Mouse (Mus musculus) left cerebral cortex, postnatal 25 days (tissue): ENCODE results near the gene Olfr1392. TPM values are rescaled to one million over a fixed set of nuclear protein-coding genes. Genes with fewer than 3 reads are reported as not detected.
A peak's percentile ranks its signal among the peaks of the same experiment; 100 is the strongest.
"Not testable (repeated sequence)": the region's sequence is repeated elsewhere in the genome, so short reads cannot be mapped to it uniquely, and the experiment has no call there.

Experiments
- DNase-seq, 2 experiments: peaks; one replicate each; pipeline ENCODE4 v3.0.0; 2022; ENCODE audit warnings: low spot score in 2 of 2, mixed read lengths in 1 of 2
- intact Hi-C: fragments of 180-260 bp; cut with DNase I; formaldehyde crosslinking; loops from one replicate; pipeline ENCODE4 v1.15.1; 2025
- total RNA-seq, 2 experiments: library from RNA; stranded (reverse); gene quantifications; 2 replicates each; pipeline ENCODE4 v1.2.3; 2021

The Olfr1392 gene
- total RNA-seq, 2 experiments from 2014 or later: 0.14 TPM; not detected in 1

DNA sequence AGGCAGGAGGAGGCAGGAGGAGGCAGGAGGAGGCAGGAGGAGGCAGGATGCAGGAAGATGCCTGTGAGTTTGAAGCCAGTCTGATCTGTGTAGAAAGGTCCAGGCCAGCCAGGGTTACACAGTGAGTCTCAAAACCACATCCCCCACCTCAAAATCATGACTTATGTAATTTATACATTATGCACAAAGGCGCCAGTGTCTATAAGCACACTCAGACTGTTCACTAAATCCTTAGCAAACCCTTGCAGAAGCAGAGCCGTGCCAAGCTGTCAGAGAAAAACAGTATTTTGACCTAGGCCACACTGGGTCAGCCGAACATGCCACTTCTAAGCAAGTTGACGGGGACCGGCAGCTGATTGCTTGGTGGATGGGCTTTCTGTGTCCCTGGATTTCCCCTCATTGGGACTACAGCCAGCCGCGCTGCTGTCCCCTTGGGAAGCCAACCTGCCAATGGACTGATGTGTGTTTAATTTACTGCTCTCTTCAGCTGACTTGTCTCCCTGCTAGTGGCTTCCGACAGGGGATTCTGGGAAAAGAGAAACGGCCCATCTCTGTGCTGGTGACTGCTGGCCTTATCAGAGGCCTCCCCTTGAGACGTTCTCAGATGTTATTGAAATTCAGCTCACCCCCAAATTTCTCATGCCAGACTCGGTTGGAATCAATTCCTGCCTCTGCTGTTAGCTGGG lies 11.1 kb upstream of the Olfr1392 start:
- DNase-seq: no peak
- intact Hi-C loops: loop anchor here (5.0 to 10.0 kb wide), 2 partner anchors 172 to 261 kb away; no protein-coding TSS in a partner anchor

DNA sequence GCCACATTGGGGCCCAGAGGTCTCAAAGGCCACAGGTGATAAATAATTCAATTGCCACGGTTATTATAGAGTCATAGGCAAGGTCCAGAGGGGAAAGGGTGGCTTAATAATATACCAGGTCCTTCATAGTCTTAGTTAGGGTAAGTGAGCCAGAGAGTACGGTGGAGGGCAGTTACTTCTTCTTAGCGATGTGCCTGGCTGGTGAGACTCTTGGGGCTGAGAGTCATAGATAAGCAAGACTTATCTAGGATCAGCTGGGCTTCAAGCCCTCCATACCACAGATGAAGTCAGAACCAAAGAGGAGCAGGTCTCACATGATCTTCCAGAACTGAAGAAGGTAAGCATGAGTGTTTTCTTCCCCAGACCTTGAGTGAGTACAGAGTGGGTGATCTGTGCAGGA lies 6.9 kb upstream of the Olfr1392 start, which contains the start of gene Olfr1393:
Gene Olfr1393 (plus strand): TSS at position 83 of the 400 bp plus-strand sequence.
- DNase-seq: no peak
- intact Hi-C loops: loop anchor here (10.0 kb wide), 1 partner anchor 257 kb away; no protein-coding TSS in a partner anchor

- peak; percentile 31 to 90 for DNase-seq
- intact Hi-C loops: loop anchor here (2.0 kb wide), 1 partner anchor 40 kb away; no protein-coding TSS in a partner anchor
Measured at GRCm38 (mm10) chr11:49287251-49287650, 2.2 kb downstream of the Olfr1392 start.

GRCm38 (mm10) chr11:49292777-49293176 lies 7.7 kb downstream of the Olfr1392 start:
- peak; percentile 53 to 87 for DNase-seq
- intact Hi-C loops: loop anchor here (2.0 kb wide), 2 partner anchors 14 to 36 kb away; no protein-coding TSS in a partner anchor

GRCm38 (mm10) chr11:49304441-49304840 lies 19.4 kb downstream of the Olfr1392 start, which contains the start of gene Olfr10:
TSS of gene Olfr10 (plus strand) at chr11:49304741.
- DNase-seq: no peak
- intact Hi-C loops: no loop called here

DNA sequence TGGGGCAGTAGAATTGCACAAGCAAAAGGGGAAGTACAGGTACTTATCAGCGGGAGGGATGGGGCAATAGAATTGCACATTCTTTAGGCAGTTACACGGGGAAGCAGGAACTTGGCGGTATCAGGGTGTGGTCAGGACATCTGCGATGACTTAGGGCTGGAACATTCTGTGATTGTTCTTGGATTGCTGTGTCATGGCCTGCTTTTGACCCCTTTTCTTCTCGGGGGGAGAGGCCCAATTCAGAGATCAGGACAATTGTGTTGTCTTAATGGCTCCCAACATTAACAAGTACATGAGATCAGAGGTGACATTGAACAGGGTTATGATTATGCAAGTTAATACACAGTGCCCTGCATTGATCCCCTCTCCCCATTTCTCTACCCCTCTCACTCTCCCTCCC lies 23.5 kb downstream of the Olfr1392 start:
- DNase-seq, intact Hi-C loops: not testable (repeated sequence)

DNA sequence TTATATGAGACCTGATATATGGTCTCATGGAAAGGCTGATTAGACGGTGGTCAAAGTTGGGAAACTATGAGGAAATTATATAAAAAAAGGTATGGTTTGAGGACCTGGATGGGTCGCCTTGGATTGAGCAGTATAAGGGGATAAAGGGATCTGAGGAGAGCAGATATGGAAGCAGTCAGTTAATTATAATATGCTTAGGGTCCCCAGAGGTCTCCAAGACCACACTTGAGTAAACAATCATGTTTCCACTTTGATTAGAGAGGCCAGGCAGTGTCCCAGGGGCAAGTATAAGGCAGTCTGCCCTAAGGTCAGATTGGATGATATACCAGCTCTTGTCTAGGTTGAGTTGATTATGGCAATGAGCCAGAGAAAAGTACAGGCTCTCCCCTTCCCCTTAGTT lies 37.4 kb downstream of the Olfr1392 start, which contains the start of gene Olfr1391:
Gene Olfr1391 (plus strand): TSS at position 301 of the 400 bp plus-strand sequence.
- DNase-seq: no peak
- intact Hi-C loops: no loop called here

- intact Hi-C loops: loop anchor here (2.0 to 5.0 kb wide), 2 partner anchors 40 to 191 kb away; partner anchors contain the start of gene Olfr1383
- DNase-seq: peak; percentile 13 to 76
Measured at GRCm38 (mm10) chr11:49326726-49327125, 41.6 kb downstream of the Olfr1392 start.

DNA sequence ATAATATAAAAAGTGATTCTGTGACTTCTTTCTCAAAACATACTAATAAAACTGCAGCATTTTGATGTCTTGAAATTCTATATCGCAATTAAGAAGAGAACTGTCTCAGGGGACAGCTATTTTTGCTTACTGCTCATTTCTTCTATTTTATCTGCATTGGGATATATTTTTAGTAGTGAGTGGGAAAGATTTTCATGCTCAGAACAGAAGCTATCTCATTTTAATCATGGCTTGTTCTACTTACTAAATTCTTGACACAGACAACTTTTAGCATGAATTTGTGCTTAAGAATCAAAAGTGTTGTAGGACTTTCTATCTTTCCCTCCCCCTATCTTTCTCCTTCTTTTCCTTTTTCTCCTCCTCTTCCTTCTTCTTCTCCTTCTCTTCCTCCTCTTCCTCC lies 44.6 kb downstream of the Olfr1392 start:
- intact Hi-C loops: loop anchor here (2.0 to 5.0 kb wide), 2 partner anchors 37 to 188 kb away; partner anchors contain the start of gene Olfr1383
- DNase-seq: peak in 1 of 2 experiments; percentile 43

DNA sequence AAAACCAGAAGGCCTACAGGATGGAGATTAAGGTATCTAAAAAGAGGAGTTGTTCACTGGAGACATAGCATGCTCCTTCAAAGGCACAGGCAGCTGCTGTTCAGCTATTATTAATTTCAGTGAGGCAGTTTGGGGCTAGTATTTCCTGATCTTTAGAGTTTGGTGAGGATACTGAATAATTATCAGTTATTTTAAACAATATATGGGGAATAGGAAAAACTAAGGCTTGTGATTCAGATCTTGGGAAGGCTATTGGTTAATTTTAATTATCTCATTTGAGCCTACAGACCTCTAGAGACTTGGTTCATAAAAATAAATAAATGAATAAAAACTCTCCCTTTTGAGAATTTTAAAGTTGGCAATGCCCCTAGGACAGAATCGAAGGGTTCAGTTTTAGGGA lies 49.8 kb downstream of the Olfr1392 start, which contains the start of gene Olfr1390:
Gene Olfr1390 (plus strand): TSS at position 301 of the 400 bp plus-strand sequence.
- intact Hi-C loops: no loop called here
- no peak for DNase-seq

- DNase-seq: no peak
- intact Hi-C loops: no loop called here
Measured at GRCm38 (mm10) chr11:49337150-49337832, 52.2 kb downstream of the Olfr1392 start.

Other genes with a start within 250 kb of the Olfr1392 start
- 1 to 10 TPM in 1 of 2 experiments, under 1 TPM in 1; 0.89 to 1.4 TPM for gene 9930111J21Rik2, start 234.0 kb upstream of the Olfr1392 start, total RNA-seq
- under 1 TPM in 1 of 2 experiments, not detected in 1; 0.21 TPM for gene Tgtp2, start 221.1 kb upstream of the Olfr1392 start, total RNA-seq
- under 1 TPM; 0.34 to 0.78 TPM for gene Ifi47, start 208.7 kb upstream of the Olfr1392 start, total RNA-seq
- gene Olfr1396, start 170.4 kb upstream of the Olfr1392 start, total RNA-seq: not detected
- not detected for gene Olfr1395, start 143.0 kb upstream of the Olfr1392 start, total RNA-seq
- gene Olfr1394, start 130.9 kb upstream of the Olfr1392 start, total RNA-seq: not detected
- under 1 TPM in 1 of 2 experiments, not detected in 1; 0.07 TPM for gene Btnl9, start 98.1 kb upstream of the Olfr1392 start, total RNA-seq
- gene Zfp62, start 82.0 kb upstream of the Olfr1392 start, total RNA-seq: 10 to 100 TPM; 51.8 to 58.5 TPM
- gene Mgat1, start 41.1 kb upstream of the Olfr1392 start, total RNA-seq: 10 to 100 TPM; 69.0 to 79.2 TPM
- gene Olfr1393, start 7.0 kb upstream of the Olfr1392 start, total RNA-seq: under 1 TPM; 0.23 to 0.34 TPM
- not detected for gene Olfr10, start 19.5 kb downstream of the Olfr1392 start, total RNA-seq
- not detected for gene Olfr1391, start 37.5 kb downstream of the Olfr1392 start, total RNA-seq
- gene Olfr1390, start 49.9 kb downstream of the Olfr1392 start, total RNA-seq: not detected
- not detected for gene Olfr1389, start 137.8 kb downstream of the Olfr1392 start, total RNA-seq
- gene Olfr1388, start 151.3 kb downstream of the Olfr1392 start, total RNA-seq: under 1 TPM; 0.18 to 0.34 TPM
- not detected for gene Olfr1387, start 170.1 kb downstream of the Olfr1392 start, total RNA-seq
- not detected for gene Olfr1386, start 179.8 kb downstream of the Olfr1392 start, total RNA-seq
- gene Olfr1385, start 203.8 kb downstream of the Olfr1392 start, total RNA-seq: not detected
- gene Olfr1384, start 221.4 kb downstream of the Olfr1392 start, total RNA-seq: not detected
- not detected for gene Olfr1383, start 234.4 kb downstream of the Olfr1392 start, total RNA-seq
- gene Olfr1382, start 243.0 kb downstream of the Olfr1392 start, total RNA-seq: not detected